Mouse (Mus musculus) G1E (cell line): Measurements from ENCODE around the gene Erc2.

Experiments used
- CTCF ChIP-seq: IDR thresholded peaks from 2 replicates; pipeline ENCODE4 v1.5.1; 2012; ENCODE audit warnings: low read depth, low read length, inconsistent platforms, mixed read lengths
- GATA2 ChIP-seq: IDR thresholded peaks from 2 replicates; pipeline ENCODE4 v1.6.1; 2012; ENCODE audit warnings: low read depth, low read length, inconsistent platforms, borderline replicate concordance

GRCm38 (mm10) chr14:27781221-27781620 lies 159.0 kb downstream of the Erc2 start:
- TF ChIP-seq CTCF = no peak
- TF ChIP-seq GATA2 = no peak
